Mouse (Mus musculus): ENCODE data around the gene Snapc2.

Snapc2 gene

DNA sequence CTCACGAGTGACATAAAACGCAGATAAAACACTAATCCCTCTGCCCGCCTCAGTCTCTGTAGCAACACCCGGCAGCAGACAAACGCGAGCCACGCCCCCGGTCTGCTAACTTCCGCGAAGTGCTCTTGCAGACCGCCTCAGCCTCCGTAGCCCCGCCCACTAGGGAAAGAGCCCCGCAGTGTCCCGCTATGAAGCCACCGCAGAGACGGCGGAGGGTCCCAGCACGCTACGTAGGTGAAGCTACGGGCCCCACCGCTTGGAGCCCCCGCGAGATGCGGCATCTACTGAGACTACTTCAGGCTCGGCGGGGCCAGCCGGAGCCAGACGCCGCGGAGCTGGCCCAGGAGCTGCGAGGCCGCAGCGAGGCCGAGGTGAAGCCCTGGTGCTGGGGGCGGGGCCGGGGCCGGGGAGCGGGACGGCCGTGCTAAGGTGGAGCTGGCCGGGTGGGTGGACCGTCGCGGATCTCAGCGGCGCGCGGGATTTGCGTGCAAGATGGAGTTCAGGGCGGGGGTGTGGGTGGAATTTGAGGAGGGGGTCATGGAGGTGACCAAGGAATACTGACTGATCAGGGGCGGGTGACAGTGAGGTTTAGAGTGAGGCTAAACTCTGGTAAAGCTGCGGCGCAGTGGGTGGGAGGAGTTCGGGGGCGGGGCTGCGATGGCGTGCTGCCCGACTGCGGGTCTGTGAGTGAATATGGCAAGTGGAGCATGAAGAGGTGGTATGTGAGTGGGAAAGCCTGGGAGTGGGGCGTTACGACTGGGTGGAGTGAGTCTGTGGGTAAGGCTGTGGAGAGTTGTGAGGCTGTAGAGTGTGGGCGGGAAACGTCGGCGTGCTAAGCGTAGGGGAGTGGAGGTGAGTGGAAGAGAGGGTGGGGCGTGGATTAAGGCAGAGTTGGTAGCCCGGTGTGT is at the start of gene Snapc2:
TSS of gene Snapc2 (plus strand) at position 147 of the 908 bp plus-strand sequence.
- DNase-seq, result peak; percentile 98

DNA sequence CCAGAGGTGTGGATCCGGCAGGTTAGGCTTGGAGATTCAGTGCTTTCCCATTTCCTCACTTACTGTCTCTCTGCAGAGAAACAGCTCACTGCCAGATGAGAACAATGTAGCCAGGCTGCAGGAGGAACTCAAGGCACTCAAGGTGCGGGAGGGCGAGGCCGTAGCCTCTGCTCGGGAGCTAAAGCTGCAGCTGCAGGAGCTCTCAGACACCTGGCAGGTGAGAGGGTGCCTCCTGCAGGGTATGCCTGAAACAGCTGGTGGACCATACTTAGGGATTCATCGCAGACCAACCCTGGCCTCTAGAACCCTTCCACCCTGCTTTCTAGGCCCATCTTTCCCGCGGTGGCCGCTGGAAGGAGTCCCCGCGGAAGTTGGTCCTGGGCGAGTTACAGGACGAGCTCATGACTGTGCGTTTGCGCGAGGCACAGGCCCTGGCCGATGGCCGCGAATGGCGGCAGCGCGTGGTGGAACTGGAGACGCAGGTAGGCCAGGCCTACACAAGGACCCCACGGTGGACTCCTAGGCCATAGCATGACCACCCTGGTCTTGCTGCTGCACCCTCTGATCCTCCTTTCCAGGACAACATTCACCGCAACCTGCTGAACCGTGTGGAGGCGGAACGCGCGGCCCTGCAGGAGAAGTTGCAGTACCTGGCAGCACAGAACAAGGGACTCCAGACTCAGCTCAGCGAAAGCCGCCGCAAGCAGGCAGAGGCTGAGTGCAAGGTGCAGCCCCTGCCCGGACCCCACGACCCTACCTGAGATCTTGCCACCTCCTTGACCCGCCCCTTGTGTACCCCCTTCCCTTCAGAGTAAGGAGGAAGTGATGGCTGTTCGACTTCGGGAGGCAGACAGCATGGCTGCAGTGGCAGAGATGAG is 47.4 kb upstream of the Snapc2 start:
- DNase-seq, result no peak

DNA sequence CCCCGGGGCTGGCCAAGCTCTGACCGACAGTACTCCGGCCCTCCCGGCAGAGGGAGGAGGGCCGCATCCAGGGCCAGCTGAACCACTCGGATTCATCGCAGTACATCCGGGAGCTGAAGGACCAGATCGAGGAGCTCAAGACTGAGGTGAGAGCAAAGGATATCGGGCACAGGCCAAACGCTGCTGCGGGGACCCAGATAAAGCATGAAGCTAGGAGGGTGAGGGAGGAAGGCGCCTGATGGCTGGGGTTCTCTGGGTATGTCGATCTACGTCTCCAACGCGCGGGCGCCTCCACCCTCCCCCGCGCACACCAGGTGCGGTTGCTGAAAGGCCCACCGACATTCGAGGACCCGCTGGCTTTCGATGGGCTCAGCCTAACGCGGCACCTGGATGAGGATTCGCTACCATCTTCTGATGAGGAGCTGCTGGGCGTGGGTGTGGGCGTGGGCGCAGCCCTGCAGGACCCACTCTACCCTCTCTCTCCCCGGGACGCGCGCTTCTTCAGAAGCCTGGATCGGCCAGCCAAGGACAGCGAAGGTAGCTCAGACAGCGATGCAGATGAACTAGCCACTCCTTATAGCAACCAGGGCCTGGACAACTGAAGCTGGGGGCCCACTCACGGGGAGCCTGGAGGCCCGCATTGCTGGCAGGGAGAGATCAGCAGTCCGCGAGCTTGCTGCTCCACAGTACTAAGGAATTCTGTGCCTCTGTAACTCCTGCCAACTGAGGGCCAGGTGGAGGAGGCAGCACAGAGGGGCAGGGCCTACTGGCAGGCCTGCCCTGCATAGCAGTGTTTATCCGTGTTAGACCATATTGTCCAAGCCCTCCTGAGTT is 46.5 kb upstream of the Snapc2 start:
- DNase-seq, result peak; percentile 51 to 56

DNA sequence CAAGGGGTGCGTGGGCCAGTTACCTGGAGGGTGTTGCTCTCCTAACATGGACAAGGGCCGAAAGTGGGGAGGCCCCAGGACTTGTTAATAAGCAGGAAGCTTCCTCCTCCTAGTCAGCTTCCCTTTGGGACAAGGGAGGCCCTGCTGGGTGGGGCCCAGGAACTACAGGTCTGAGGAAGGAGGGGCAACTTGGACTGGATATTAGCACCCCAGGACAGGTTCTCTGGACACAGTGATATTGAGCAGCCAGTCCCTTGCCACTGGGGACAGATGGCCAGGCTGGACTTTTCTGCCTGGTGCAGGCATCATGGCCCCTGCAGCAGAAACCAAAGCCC is 45.9 kb upstream of the Snapc2 start:
- DNase-seq, result no peak

DNA sequence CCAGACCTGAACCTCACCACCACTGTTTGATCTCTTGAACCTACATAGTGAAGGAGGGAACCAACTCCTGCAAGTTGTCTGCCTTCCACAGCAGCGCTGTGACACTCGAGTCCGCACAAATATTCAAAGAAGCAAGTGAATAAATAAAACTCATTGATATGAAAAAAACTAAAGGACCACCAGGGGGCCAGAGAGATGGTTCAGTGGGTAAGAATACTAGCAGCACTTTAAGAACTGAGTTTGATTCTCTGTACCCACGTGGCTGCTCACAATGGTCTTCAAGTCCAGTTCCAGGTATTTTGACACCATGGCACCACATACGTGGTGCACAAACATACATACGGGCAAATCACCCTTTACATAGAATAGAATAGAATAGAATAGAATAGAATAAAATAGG is 41.8 kb upstream of the Snapc2 start:
- peak in 1 of 2 experiments; percentile 34 for DNase-seq

DNA sequence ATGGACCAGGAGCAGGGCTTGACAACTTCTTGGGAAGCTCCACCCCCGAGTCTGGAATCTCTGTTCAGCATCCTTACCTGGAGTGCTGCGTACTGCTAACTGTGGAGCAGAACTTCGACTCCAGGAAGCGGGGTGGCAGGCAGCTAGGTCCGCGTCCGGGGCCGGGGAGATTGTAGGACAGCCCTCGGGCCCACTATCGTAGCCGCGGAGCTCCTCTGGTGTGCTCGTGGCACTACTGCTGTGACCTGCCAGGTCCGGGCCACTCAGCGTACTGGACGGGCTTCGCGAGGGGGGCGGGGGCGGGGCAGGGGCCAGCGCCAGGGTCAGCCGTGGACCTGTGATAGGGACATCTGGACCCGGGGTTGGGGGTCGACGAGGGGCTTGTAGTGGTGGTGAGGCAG is 40.1 kb upstream of the Snapc2 start:
- peak; percentile 59 to 63 for DNase-seq

DNA sequence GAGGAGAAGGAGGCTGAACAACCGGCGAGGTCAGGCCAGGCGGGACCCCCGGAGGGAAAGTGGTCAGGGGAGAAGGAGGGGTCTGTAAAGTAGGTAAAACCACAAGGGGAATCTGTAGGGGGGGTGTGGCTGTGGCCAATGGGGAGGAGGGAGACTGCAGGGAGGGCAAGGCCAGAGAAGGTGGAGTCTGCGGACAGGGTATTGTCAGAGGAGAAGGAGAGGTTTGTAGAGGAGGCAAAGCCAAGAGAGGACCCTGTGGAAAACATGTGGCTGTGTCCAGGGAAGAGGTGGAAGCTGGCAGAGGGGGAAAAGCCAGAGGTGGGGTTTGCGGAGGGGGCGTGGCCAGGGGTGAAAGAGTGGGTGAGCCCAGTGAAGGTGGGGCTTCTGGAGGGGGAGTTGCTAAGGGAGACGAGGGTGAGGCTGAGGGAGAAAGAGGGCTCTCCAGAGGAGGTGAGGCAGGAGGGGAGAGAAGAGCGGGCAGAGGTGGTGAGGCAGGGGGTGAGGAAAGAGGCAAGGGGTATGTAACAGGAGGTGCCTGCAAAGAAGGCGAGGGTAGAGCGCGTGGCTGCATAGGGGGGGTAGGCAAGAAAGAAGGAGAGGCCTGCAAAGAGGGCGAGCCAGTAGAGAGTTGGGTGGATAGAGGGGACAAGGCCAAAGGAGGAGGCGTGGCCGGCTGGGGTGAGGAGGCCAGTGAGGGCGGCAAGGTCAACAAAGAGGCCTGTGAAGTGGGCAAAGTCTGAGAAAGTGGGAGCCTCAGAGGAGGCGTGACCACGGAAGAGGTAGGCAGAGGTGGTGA is 39.5 kb upstream of the Snapc2 start:
- DNase-seq, result peak; percentile 52 to 64

DNA sequence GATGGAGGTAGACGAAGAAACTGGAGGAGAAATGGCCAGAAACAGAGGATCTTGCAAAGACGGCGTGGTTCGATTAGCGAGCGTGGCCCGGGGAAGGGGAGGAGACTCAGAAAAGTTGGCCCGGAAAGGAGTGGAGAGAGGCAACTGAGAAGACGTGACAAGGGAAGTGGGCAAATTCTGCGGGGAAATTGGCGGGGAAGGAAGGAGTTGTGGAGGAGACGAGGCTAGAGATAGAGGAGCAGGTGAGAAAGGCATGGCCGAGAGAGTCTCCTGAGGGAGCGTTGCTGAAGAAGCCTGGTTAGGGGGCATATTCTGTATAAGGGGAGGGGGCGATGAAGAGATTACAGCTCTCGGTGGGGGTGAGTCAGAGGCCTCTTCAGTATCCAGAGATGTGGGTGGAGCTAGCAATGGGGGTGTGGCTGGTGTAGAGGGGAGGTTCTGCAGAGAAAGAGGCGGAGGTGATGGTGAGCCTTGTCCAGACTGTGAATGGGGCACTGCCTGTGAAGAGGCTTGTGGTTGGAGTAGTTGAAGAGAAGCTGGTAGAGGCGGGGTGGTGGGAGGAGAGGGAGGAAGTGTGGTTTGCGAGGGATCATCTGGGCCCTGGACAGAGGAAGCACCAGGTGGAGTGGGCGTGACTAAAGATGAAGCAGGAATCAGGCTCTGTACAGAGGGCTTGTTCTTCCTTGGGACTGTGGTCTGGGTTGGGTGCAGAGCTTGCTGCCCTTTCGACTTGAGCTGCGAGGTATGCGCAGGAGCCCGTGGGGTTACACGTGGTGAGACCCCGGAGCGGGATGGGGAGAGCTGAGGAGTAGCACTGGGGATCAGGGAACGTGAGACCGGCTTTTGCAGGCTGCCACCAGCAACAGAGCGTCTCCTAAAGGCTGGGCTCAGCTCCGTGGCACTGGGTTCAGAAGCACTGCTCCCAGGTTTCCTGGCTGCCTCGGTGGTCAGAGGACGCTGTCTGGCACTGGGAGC is 38.6 kb upstream of the Snapc2 start:
- peak; percentile 33 to 51 for DNase-seq

DNA sequence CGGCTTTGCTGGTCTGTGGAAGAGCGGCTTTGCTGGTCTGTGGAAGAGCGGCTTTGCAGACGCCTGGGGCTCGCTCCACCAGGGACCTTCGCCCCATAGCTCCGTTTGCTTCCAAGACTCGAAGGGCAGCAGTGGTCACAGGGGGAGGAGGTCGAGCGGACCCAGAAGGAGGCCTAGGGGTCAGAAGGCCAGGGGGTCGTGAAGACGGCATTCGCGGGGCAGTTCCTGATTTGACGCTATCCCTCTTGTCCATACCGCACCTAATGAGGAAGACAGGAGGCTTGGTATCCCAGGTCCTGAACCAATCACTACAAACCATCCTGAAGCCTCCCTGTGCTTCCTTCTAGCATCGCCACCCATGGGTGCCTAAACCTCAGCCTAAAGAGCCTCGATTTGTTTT is 36.6 kb upstream of the Snapc2 start:
- DNase-seq, result peak; percentile 45 to 60

DNA sequence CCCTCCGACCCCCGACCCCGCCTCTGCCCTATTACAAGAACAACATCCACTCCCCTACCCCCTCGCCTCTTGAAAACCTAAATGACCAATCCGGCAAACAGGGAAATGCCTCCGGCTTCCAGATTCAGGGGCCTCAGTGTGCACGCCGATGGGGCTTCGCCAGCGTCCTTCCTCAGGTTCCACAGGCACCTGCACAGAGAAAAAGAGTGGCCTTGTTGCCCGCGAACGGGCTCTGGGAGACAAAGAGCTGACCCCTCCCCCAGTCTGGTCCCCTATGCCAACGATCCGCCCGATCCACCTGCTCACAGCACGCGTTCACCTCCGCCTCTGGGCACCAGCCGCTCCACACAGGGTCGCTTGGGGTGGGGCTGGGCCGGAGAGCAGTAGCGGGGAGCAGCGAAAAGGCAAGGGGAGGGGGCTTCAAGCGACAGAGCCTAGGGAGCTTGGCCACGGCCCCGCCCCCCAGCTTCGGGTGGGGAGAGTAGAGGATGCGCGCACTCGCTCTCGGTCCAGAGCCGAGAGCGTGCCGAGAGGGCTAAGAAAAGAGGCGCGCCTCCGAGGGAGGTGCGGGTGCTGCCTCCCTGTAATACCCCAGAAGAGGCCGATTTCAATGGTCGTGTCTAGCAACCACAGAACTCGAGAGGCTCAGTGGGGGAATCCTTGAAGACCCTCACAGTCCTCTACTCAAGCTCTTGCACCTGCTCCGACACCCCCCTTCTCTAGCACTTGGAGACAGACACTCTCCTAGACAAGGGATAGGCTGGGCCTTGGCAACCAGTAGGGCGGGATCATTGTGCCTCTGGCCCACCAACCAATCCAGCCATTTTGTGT is 35.9 kb upstream of the Snapc2 start, which contains the start of gene Prr36:
TSS of gene Prr36 (minus strand) at position 669 of the 831 bp plus-strand sequence.
- peak; percentile 94 to 95 for DNase-seq

DNA sequence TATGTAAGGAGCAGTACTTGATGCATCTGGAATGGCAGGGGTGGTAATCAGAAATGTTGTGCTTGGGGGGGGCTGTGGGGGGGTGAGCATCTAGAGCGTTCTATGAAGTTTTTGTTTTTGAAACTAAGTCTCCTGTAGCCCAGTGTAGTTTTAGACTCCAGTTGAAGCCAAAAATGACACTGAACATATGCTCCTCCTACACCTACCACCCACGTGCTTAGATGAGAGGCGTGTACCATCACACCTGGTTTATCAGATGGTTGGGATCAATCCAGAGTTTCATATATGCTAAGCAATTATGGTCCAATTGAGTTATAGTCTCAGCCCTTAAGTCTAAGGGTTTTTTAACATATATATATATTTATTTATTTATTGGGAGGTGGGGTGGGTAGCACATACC is 33.3 kb upstream of the Snapc2 start:
- DNase-seq, result no peak

DNA sequence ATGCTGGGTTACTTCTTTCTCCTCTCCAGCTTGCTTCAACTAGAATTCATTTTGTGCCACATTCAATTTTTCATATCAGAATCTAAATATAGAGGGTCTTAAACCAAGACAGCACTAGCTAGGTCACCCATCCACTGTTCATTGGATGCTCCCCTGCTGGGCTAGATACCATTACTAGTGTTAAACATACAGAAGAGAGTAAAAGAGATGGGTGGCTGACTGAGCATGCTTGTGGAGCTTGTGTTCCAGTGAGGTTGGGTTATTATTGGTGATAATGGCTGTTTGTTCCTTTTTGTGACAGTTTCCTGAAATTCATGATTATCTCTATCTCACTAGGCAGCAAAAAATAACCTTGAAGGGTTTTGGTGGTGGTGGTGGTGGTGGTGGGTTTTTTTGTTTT is 30.8 kb upstream of the Snapc2 start:
- DNase-seq, result no peak

DNA sequence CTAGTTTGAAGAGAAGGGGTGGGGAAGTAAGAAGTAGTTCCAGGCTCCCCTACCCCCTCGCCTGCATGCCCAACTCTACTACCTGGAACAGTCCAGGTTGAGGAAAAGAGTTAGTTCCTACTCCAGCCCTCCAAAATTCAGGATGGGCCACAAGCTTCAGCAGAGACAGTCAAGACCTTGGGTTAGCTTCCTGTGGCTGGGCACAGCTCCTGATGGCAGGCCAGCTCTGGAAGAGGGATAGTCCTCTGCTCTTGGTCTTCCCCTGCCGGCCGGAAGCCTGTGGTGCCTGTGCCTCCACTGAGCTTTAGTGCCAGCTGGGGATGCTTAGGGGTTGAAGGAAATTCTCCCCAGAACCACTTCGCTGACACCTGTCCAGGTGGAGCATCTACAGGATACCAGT is 26.6 kb upstream of the Snapc2 start:
- no peak for DNase-seq

DNA sequence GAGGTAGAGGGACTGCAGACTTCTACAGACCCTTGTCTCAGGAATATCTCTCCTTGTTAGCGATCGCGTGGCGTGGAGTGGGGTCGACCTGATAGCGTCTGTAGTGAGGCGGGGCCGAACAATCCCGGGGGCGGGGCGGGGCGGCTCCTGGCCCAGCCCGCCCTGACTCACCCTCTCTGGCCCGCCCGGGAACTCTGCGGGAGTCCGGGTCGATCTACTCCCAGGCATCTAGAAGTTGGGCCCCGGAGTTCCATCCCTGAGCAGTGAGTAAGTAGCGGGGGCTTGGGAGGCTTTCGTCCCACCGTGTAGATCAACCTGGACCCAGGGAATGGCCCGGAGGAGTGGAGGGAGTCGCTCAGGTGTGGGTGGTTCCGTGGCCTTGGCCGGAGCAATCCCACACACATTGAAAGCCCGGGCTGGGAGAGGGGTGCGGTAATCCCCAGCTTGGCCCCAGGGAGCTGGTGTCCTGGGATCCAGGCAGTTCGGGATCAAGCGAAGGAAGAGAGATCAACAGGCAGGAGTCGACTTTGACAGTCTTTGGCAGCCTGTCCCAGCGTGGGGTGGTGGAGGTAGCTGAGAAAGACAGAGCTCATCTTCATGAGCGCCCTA is 26.0 kb upstream of the Snapc2 start, which contains the start of gene Lrrc8e:
TSS of gene Lrrc8e (plus strand) at position 89 of the 609 bp plus-strand sequence.
- DNase-seq, result peak in 1 of 2 experiments; percentile 14

DNA sequence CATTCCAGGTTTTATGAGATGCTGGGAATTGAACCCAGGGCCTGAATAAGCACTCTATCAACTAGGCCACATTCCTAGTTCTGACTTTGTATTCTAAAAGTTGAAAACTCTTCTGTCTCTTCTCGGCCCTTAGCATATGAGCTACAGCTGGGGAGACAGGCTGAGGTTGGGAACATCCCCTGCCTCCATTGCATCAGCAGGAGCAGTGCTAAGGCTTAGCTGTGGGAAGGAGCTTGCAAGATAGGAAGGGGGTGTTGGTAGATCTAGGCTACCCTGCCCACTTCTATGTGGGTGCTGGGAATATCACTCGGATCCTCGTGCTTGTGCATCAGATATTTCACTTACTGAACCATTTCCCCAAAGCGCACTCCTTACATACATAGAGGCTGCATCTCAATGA is 25.0 kb upstream of the Snapc2 start:
- no peak for DNase-seq

DNA sequence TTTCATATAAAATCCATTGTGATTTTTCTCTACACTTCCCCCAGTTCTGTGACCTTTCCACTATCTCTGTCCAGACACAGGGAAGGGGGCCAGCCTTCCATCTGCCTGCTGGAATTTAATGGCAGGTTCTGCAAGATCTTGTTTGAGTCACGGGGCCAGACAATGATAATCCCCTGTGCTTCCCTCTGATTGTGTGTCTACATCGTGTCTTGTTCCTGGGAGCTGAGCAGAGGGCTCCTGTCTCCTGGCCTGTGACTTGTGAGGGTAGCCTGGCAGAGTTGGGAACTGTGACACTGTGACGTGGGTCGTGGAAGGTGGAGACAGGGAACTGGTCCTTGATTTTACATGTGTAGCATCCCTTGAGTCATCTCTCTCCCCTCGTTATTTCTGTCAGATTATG is 23.1 kb upstream of the Snapc2 start:
- no peak for DNase-seq

DNA sequence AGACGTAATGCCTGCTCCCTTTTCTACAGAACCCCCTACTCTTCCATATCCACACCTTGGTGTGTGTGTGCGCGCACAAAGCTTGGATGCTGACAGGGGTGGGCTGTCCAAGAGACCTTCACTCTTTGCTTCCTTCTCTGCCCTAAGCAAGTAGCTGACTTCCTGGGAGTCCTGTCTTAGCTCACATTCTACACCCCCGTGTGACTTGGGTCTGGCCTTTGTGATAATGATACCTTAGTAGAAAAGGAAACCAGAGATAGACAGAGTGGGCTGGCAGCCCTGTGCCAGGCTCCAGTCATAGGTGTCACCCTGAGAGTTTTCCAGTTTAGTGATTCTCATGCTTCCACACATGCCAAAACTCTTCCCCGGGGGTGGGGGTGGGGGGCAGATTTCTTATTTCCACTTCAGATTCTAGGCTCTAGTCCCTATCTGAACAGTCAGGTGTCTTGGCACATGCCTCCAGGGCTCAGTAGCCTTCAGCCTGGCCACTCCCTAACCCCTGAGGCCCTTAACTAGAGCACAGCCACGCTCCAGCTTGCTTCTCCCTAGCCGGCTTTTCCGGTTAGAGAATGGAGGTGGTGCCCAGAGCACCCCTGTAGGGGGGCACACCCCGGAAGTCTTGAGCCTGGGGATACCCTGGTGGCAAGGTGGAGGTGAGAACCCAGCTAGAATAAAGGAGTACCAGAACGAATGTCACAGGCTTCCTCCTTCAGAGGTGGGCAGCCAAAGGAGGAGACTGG is 22.1 kb upstream of the Snapc2 start:
- DNase-seq, result peak in 1 of 2 experiments; percentile 4

DNA sequence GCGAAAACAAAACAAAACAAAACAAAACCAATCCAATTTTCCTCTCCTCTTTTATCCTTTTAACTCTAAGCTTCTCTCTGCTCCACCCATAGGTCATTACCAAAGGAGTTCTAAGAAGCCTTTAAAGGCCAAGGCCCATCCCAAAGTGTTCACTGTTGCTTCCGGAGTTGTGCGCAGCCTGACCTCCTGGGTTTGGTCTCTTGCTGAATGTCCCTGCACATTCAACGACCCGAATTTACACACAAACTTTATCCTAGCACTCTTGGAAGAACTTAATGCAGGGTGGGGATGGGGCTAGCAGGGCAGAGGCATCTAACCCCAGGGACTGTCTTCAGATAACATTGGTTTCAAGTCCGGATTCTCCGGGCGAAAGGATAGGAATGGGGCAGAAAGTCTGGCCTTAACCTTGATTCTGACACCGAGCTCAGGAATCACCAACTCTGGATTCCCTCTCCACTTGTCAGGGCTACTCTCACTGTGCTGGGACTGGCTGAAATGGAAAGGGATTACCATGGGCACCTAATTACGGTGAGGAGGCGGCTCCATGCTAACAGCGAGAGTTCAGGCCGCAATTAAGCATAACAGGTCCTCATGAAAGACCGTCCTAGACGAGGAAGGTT is 15.0 kb upstream of the Snapc2 start:
- DNase-seq, result no peak
